Comparison of ENCODE assay signal across 7 mouse cellular contexts in the genomic region with DNA sequence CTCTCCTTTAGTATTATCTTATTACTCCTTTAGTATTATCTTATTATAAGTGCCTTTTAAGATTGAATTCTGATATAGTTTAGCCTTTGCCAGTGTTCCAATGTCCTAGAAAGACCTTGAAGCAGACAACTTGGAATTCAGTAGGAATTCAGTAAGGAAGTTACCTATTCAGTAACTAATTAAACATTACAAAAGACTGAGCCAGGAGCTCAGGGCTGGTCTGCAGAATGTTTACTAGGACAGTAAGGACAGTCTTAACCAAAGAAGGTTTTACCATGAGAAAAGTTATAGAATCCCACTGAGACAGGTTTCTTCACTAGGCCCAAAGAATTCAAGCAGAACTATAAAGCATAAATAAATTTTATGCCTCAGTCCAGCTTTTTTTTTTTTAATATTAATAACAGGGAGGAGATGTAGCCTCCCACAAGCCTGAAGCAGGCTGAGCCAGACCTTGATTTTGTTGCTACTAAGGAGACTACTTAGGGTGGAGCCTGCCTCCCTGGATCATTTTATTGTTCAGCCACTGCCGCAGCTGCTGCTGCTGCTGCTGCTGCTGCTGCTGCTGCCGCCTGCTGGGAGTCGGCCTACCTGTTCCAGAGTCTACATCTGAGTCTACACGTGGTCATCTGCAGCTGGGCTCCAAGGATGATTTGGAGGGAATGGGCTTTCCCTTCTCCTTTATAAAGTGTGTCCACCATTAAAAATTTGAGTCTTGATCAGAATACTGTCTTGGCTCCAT.
DNase-seq lines count a peak whose midpoint lies in the region; ATAC-seq and TF ChIP-seq lines count a peak whose summit lies in the region.
"Not testable (repeated sequence)": the region's sequence is repeated elsewhere in the genome, so short reads cannot be mapped to it uniquely, and the experiment has no call there.

No protein-coding gene starts in this region.

- not testable (repeated sequence) for H3K36me3 ChIP-seq in ES-E14 (ENCODE audit: control insufficient read depth, insufficient read depth, low read length, poor library complexity, severe bottlenecking); intestine, postnatal 0 days (ENCODE audit: control insufficient read depth, insufficient read depth); kidney, postnatal 0 days (ENCODE audit: insufficient read depth, low read length); lung, postnatal 0 days (ENCODE audit: insufficient read depth, low read length)

- ATAC-seq in intestine, postnatal 0 days; kidney, postnatal 0 days (replicated peaks; ENCODE audit: low FRiP score, low read depth); lung, postnatal 0 days: not testable (repeated sequence)

- H3K4me1 ChIP-seq in ES-E14 (ENCODE audit: control insufficient read depth in 2 of 2, insufficient read depth in 2 of 2, low read length in 2 of 2, poor library complexity in 1 of 2) = peaks cover 13 to 22% of the 10 kb centered on the region in 2 experiments
- H3K4me1 ChIP-seq in intestine, postnatal 0 days (replicated peaks; ENCODE audit: control insufficient read depth, insufficient read depth, low read length); kidney, postnatal 0 days (replicated peaks; ENCODE audit: insufficient read depth, low read length); lung, postnatal 0 days (ENCODE audit: insufficient read depth, low read depth, low read length): not testable (repeated sequence)

- H3K4me3 ChIP-seq in ES-E14 (ENCODE audit: insufficient read depth in 1 of 2, low read depth in 1 of 2, low read length in 2 of 2, poor library complexity in 1 of 2, severe bottlenecking in 1 of 2) = peak overlapping the region in 1 of 2 experiments; percentile 31; a peak in 2 of 4 replicates
- not testable (repeated sequence) for H3K4me3 ChIP-seq in intestine, postnatal 0 days (ENCODE audit: low read depth, low read length); kidney, postnatal 0 days (replicated peaks; ENCODE audit: low read depth, low read length); lung, postnatal 0 days (ENCODE audit: low read depth, low read length)

- not testable (repeated sequence) for TF ChIP-seq CTCF in brain, embryonic 14.5 days (IDR thresholded peaks at IDR 0.05; ENCODE audit: borderline replicate concordance, extremely low read depth, insufficient read depth, insufficient read length)
- peak; percentile 53 for TF ChIP-seq CTCF in intestine, postnatal 0 days (IDR thresholded peaks at IDR 0.05; ENCODE audit: low read depth)
- TF ChIP-seq CTCF in kidney, postnatal 0 days (IDR thresholded peaks at IDR 0.05; ENCODE audit: low read depth) = peak; percentile 54
- peak; percentile 33 for TF ChIP-seq CTCF in lung, postnatal 0 days (IDR thresholded peaks at IDR 0.05)

- not testable (repeated sequence) for TF ChIP-seq POLR2A in brain, embryonic 14.5 days (IDR thresholded peaks at IDR 0.05; ENCODE audit: borderline replicate concordance, extremely low read depth, insufficient read depth, insufficient read length, poor library complexity, severe bottlenecking)

- DNase-seq in ES-E14 (ENCODE audit: low read depth, low spot score) = peak; percentile 62
- peak; percentile 30 for DNase-seq in brain, embryonic 14.5 days (ENCODE audit: low read depth)
- DNase-seq in kidney, adult 8-10 months = peak; percentile 53 to 70
- peak; percentile 18 for DNase-seq in kidney, postnatal 0 days (ENCODE audit: low spot score)
- DNase-seq in kidney, postnatal 36 days = peak; percentile 69 to 78
- not testable (repeated sequence) for DNase-seq in lung, postnatal 0 days (ENCODE audit: low spot score)

- WGBS in intestine, postnatal 0 days = 25% methylated on average over 4 of the region's 4 CpGs
- 21% methylated on average over 4 of the region's 4 CpGs for WGBS in kidney, postnatal 0 days
- WGBS in lung, postnatal 0 days = 36% methylated on average over 4 of the region's 4 CpGs

- H3K9ac ChIP-seq in ES-E14 (ENCODE audit: insufficient read depth, low read depth, low read length, poor library complexity, severe bottlenecking) = peak overlapping the region; percentile 62; the same call in 1 of the 2 replicates
- H3K9ac ChIP-seq in intestine, postnatal 0 days (ENCODE audit: low read depth, low read length); kidney, postnatal 0 days (ENCODE audit: low read depth, low read length); lung, postnatal 0 days (replicated peaks; ENCODE audit: low read depth): not testable (repeated sequence)

- peak overlapping the region; percentile 99 for H3K27ac ChIP-seq in ES-E14 (ENCODE audit: insufficient read depth, low read depth, low read length, poor library complexity, severe bottlenecking)
- not testable (repeated sequence) for H3K27ac ChIP-seq in intestine, postnatal 0 days (ENCODE audit: low read depth, low read length); kidney, postnatal 0 days; lung, postnatal 0 days (ENCODE audit: low read length)

- H3K27me3 ChIP-seq in intestine, postnatal 0 days (replicated peaks; ENCODE audit: control insufficient read depth, insufficient read depth, low read length); kidney, postnatal 0 days (ENCODE audit: insufficient read depth, low read length); lung, postnatal 0 days (replicated peaks; ENCODE audit: insufficient read depth, low read length): not testable (repeated sequence)

- TF ChIP-seq EP300 in lung, postnatal 0 days (IDR thresholded peaks at IDR 0.05) = not testable (repeated sequence)

- not testable (repeated sequence) for H3K9me3 ChIP-seq in ES-E14 (ENCODE audit: control insufficient read depth, insufficient read depth, low read depth, low read length); intestine, postnatal 0 days (ENCODE audit: control insufficient read depth); kidney, postnatal 0 days (replicated peaks; ENCODE audit: low read length); lung, postnatal 0 days (ENCODE audit: low read length)

- in situ Hi-C loops in ES-E14 (cut with MboI; ENCODE audit: low sequenced_read_pairs in 2 of 2, unreplicated experiment in 2 of 2) = not testable (repeated sequence)

- H3K4me2 ChIP-seq in intestine, postnatal 0 days (replicated peaks; ENCODE audit: low read depth); kidney, postnatal 0 days (ENCODE audit: low read length); lung, postnatal 0 days (replicated peaks; ENCODE audit: low read depth, low read length): not testable (repeated sequence)

TF ChIP-seq in ES-E14, 5 proteins besides CTCF, POLR2A, EP300 and RAD21:
- peak; percentile 48; the same call in 1 of the 2 replicates for TF ChIP-seq CHD2 (IDR thresholded peaks at IDR 0.05; ENCODE audit: low read depth, low read length)
- 0 out of 2 replicates have a peak, but pooled peaks have one; percentile 43 for TF ChIP-seq HCFC1 (IDR thresholded peaks at IDR 0.05; ENCODE audit: borderline replicate concordance, insufficient read depth, low read length)
- TF ChIP-seq ZNF384 (IDR thresholded peaks at IDR 0.05; ENCODE audit: low read depth, low read length) = 0 out of 2 replicates have a peak, but pooled peaks have one; percentile 49
